Mouse (Mus musculus) granulocyte monocyte progenitor cell, adult 5-6 weeks (primary cell): ENCODE results near the gene Ctnna2. TPM values are rescaled to one million over a fixed set of nuclear protein-coding genes. Genes with fewer than 3 reads are reported as not detected.

ENCODE experiments used
- ATAC-seq: replicated peaks from 2 replicates; pipeline ENCODE4 v1.8.0; 2016; ENCODE audit warnings: mild to moderate bottlenecking, moderate TSS enrichment, inconsistent platforms; ENCODE audit not compliant: poor library complexity, severe bottlenecking
- total RNA-seq, 2 experiments: library from RNA; stranded (forward) in 1 of 2; stranded (reverse) in 1 of 2; fragments of 200-712, 200-1000 nt in 1 of 2; fragments of >200 nt in 1 of 2; fragmentation: Nextera tagmentation in 1 of 2; gene quantifications; 2 replicates each; pipeline ENCODE4 v1.2.3; 2014 to 2017

The Ctnna2 gene
- total RNA-seq, 2 experiments from 2014 or later: not detected

- no peak for ATAC-seq
Observed at GRCm38 (mm10) chr6:77013194-77013593, 966.3 kb downstream of the Ctnna2 start.

GRCm38 (mm10) chr6:77011001-77011400 lies 968.5 kb downstream of the Ctnna2 start:
- no peak for ATAC-seq

- ATAC-seq: no peak
Observed at GRCm38 (mm10) chr6:76992128-76992527, 987.4 kb downstream of the Ctnna2 start.

GRCm38 (mm10) chr6:76984773-76985172 lies 994.7 kb downstream of the Ctnna2 start:
- no peak for ATAC-seq

- ATAC-seq: no peak
Observed at GRCm38 (mm10) chr6:76981651-76982050, 997.8 kb downstream of the Ctnna2 start.

- no peak for ATAC-seq
Observed at GRCm38 (mm10) chr6:76979247-76979850, 1000.1 kb downstream of the Ctnna2 start.

GRCm38 (mm10) chr6:76977817-76978216 lies 1001.7 kb downstream of the Ctnna2 start:
- no peak for ATAC-seq

- no peak for ATAC-seq
Observed at GRCm38 (mm10) chr6:76974297-76974696, 1005.2 kb downstream of the Ctnna2 start.

- no peak for ATAC-seq
Observed at GRCm38 (mm10) chr6:76964998-76965432, 1014.5 kb downstream of the Ctnna2 start.

GRCm38 (mm10) chr6:76908086-76908485 lies 1071.4 kb downstream of the Ctnna2 start:
- no peak for ATAC-seq

- ATAC-seq: no peak
Observed at GRCm38 (mm10) chr6:76897156-76897555, 1082.3 kb downstream of the Ctnna2 start.
